Mouse (Mus musculus) adrenal gland, postnatal 4 days (tissue): ENCODE results near the gene Zmat1. TPM values are rescaled to one million over a fixed set of nuclear protein-coding genes. Genes with fewer than 3 reads are reported as not detected.
"Not testable (repeated sequence)": the region's sequence is repeated elsewhere in the genome, so short reads cannot be mapped to it uniquely, and the experiment has no call there.

Experiments used
- DNase-seq, 2 experiments: peaks; one replicate each; pipeline ENCODE4 v3.0.0; 2021 to 2022; ENCODE audit warnings: low spot score in 2 of 2, mixed read lengths in 2 of 2
- long read RNA-seq, 2 experiments: library from polyadenylated mRNA; stranded (forward); transcript quantifications; one replicate each; pipeline ENCODE4 v2.0.0; 2021
- total RNA-seq, 2 experiments: library from RNA; stranded (reverse); gene quantifications; 2 replicates each; pipeline ENCODE4 v1.2.3; 2021

The Zmat1 gene
- total RNA-seq = 1 to 10 TPM; 7.3 to 8.3 TPM
- long read RNA-seq, experiment 1 = 0 reads
- long read RNA-seq, experiment 2, partial matches to known transcripts = 0 of 8 reads
- long read RNA-seq, experiment 2, other reads (novel, unspliced or antisense) = 5 of 8 reads

GRCm38 (mm10) chrX:135008720-135009470 lies at the start of gene Zmat1:
Gene Zmat1 (minus strand): TSS chrX:135009209.
- peak; percentile 62 to 64 for DNase-seq

GRCm38 (mm10) chrX:135053939-135054338 lies 44.9 kb upstream of the Zmat1 start:
- DNase-seq = not testable (repeated sequence)

DNA sequence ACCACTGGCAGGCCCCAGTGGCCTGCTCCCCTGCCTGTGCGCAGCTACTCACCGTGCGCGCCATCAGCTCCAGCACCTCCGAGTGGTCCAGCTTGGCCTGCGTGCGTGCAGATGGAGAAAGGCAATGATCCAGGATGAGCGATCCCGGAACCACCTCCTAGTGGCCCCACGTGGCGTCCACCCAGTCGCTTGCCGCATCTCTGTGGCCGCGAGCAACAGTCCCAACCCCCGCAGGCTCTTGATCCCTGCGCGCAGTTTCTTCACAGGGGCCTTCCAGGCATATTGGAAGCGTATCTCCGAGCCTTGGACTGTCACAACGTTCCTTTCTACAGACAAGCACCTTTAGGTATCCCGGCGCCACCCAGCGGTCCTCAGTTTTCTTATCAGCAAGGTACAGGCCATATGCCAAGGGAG lies 27.0 kb upstream of the Zmat1 start:
- DNase-seq = no peak

GRCm38 (mm10) chrX:135025135-135025534 lies 16.1 kb upstream of the Zmat1 start:
- no peak for DNase-seq

GRCm38 (mm10) chrX:135011381-135011780 lies 2.4 kb upstream of the Zmat1 start:
- no peak for DNase-seq

DNA sequence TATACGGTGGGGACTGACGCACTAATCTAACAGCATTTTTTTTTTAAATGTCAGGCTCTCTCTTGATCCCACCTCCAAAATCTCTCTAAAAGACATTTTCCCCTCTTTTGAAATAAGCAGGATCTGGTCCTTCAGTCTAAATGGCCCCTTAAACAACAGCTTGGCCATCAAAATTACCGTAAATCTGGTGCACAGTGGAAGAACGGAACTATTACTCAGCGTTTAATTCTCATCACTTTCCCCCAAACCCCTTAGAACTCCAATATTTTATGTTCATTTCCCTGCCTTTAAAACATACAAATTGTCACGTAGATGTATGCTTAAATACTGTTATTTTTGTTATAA lies 434 bp upstream of the Zmat1 start:
- DNase-seq = no peak

DNA sequence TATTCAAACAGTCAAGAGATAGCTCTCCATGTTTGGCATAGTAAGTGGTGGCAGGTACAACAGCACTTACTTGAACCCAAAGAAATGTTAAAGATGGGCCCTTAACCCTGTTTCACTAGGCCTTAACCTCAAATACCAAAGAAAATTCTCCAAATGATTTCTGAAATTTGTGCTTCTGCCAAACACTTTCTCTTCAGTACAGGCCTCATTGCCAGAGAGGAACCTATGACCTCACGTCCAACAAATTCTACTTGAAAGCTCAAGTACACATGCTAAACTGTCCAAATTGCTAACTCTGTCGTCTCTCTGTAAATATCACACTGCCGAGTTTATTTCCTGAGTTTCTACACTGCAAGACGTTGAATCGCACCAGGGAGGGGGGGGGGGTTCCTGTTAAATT lies 988 bp downstream of the Zmat1 start:
- DNase-seq = no peak

DNA sequence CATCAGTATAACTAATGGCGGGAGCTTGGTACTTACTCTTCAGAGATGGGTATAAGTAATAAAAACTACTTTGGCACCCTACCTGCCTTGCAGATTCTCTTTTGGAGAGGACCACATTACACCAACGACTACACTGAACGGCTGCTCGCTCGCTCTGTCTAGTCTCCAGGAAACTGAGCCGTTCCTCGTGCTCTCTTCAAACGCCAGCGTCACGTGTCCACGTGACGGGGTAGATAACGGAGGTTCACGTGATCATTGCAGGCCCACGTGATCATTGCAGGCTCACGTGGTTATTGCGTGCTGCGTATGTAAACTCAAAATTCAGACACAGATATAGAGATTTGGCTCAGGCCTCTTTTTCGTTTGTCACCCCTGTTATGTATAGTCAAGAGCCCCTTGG lies 44.5 kb downstream of the Zmat1 start, which contains the start of gene Nxf2:
Nxf2 (minus strand) TSS at position 209 of the 400 bp plus-strand sequence.
- DNase-seq = no peak

DNA sequence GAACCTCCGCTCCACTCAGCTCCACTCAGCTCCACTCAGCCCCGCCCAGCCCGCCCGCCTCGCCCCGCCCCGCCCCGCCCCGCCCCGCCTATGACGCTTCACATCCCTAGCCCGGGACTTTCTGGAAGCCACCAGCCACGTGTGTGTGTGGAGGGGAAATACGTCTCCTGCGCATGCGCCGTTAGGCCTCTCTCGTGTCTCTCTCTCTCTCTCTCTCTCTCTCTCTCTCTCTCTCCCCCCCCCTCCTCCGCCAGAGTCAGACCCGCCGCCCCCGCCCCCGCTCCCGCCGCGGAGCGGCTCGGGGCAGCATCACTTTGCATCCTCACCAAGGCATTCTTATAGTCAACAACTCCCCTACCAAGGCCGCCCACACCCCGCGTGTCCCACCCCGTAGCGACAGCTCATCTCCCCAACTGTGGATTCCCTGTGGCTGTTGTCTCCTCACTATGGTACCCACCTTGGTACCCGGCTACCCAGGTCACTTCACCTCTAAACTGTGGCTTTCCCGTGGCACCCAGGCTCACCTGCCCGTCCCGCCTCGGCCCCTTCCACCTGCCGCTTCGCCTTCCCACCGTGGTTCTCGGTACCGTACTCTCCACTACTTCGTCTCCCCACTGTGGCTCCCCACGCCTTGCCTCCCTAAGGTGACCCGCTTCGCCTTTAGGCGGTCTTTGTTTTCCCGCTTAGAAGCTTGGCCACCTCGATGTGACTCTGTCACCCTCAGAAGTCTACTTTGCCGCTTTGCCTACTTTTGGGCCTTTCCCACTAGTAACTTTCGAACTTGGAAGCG lies 45.5 kb downstream of the Zmat1 start:
- peak in 1 of 2 experiments; percentile 17 for DNase-seq

- no peak for DNase-seq
Observed at GRCm38 (mm10) chrX:134930361-134930760, 78.6 kb downstream of the Zmat1 start.

GRCm38 (mm10) chrX:134929927-134930326 lies 79.1 kb downstream of the Zmat1 start:
- no peak for DNase-seq

GRCm38 (mm10) chrX:134925058-134925457 lies 84.0 kb downstream of the Zmat1 start:
- no peak for DNase-seq

- DNase-seq = no peak
Observed at GRCm38 (mm10) chrX:134923675-134924424, 85.2 kb downstream of the Zmat1 start.

Other genes starting within 250 kb of the Zmat1 start
- 10 to 100 TPM; 76.5 to 79.9 TPM for gene Armcx2, start 200.0 kb downstream of the Zmat1 start, total RNA-seq
- gene Nxf2, start 44.5 kb downstream of the Zmat1 start, total RNA-seq = under 1 TPM; 0.28 TPM
- gene Gm15023, start 168.4 kb upstream of the Zmat1 start, total RNA-seq = not detected
- gene Tceal6, start 201.5 kb upstream of the Zmat1 start, total RNA-seq = 1 to 10 TPM; 1.7 to 4.8 TPM